ENCODE assay signal across 8 mouse cellular contexts in the genomic region with DNA sequence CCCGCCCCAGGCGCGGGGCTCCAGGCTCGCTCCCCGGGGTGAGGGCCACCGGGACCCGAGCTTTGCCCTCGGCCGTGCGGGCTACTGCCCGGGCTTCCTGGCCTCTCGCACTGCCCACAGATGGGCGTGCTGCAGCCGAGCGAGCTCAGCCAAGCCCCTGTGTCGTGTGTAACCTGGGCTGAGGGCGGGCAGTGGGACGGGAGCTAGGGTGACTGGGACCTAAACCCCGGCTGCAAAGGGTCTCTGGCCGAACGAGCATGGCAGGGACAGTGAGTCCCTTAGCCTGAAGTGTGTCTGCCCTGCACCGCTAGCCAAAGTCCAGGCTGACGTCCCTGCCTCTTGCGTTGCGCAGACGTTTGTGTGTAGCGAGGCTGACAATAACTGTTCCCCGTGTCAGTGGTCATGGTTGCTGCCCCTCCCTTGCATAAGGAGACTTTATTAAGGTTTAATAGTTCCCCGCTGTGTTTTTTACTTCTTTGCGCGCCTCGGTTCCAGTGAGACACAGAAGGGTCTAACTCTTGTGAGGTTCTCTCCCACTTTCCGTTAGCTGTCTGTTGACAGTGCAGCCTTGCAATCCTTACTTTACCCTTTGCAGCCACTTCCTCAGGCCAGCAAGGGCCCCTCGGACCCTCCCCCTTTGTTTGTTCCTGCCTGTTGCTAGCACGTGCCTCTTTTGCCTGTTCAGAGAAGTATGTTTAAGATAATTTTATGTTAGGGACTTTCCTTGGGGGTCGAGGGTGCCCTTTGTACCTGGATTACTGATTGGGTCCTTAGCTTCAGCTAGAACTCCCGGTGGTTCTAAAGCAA. TPM values are rescaled to one million over a fixed set of nuclear protein-coding genes. Genes with fewer than 3 reads are reported as not detected.
DNase-seq lines count a peak whose midpoint lies in the region; ATAC-seq lines count a peak whose summit lies in the region.

No protein-coding gene starts in this region.

- ATAC-seq in cerebellum, adult (ENCODE audit: insufficient number of reproducible peaks, low FRiP score, low TSS enrichment), result peak; percentile 51
- peak; percentile 26 for ATAC-seq in megakaryocyte progenitor cell, adult 5-6 weeks (replicated peaks; ENCODE audit: poor library complexity)

- no peak for DNase-seq in cerebellum, adult 9-10 months
- peak; percentile 26 for DNase-seq in urinary bladder, postnatal 25 days (ENCODE audit: low spot score)
- DNase-seq in urinary bladder, adult 2 months (ENCODE audit: low spot score), result no peak
- DNase-seq in induced T-regulatory cell, adult 2 months (ENCODE audit: low read depth), result peak; percentile 44
- no peak for DNase-seq in MN1 (ENCODE audit: low spot score)
- no peak for DNase-seq in left cerebral cortex, adult 8-10 months (ENCODE audit: low spot score in 2 of 2)

RNA-seq across cellular contexts. Expression of a gene that starts 0.6 kb away (rescaled TPM):
- 31.4 and 40.4 TPM in 2 replicates for polyA plus RNA-seq in urinary bladder, adult 2 months (2012; rRNA removed)
- total RNA-seq in megakaryocyte progenitor cell, adult 5-6 weeks (2015), result 50.8 and 61.9 TPM in 2 replicates
- total RNA-seq in megakaryocyte progenitor cell, adult 5-6 weeks (2017), result 48.3 and 55.0 TPM in 2 replicates
- total RNA-seq in left cerebral cortex, adult 8-10 months (2022), result 10 to 100 TPM; 22.8 to 30.7 (median 24.1) TPM

RNA-seq across cellular contexts. Expression of a gene that starts 17.3 kb away (rescaled TPM):
- polyA plus RNA-seq in urinary bladder, adult 2 months (2012; rRNA removed), result 10.5 and 14.1 TPM in 2 replicates
- 8.6 and 11.4 TPM in 2 replicates for total RNA-seq in megakaryocyte progenitor cell, adult 5-6 weeks (2015)
- total RNA-seq in megakaryocyte progenitor cell, adult 5-6 weeks (2017), result 13.7 and 14.1 TPM in 2 replicates
- 10 to 100 TPM in 3 of 4 experiments, 1 to 10 TPM in 1; 9.4 to 14.0 (median 11.4) TPM for total RNA-seq in left cerebral cortex, adult 8-10 months (2022)

RNA-seq across cellular contexts. Expression of a gene that starts 17.3 kb away (rescaled TPM):
- 9.9 and 14.0 TPM in 2 replicates for polyA plus RNA-seq in urinary bladder, adult 2 months (2012; rRNA removed)
- total RNA-seq in megakaryocyte progenitor cell, adult 5-6 weeks (2015), result 7.0 and 7.4 TPM in 2 replicates
- 4.7 and 5.6 TPM in 2 replicates for total RNA-seq in megakaryocyte progenitor cell, adult 5-6 weeks (2017)
- total RNA-seq in left cerebral cortex, adult 8-10 months (2022), result 10 to 100 TPM; 28.4 to 35.3 (median 32.8) TPM

RNA-seq across cellular contexts. Expression of a gene that starts 53.9 kb away (rescaled TPM):
- polyA plus RNA-seq in urinary bladder, adult 2 months (2012; rRNA removed), result 26.7 and 28.7 TPM in 2 replicates
- 11.1 and 11.3 TPM in 2 replicates for total RNA-seq in megakaryocyte progenitor cell, adult 5-6 weeks (2015)
- total RNA-seq in megakaryocyte progenitor cell, adult 5-6 weeks (2017), result 25.5 and 49.3 TPM in 2 replicates
- 10 to 100 TPM; 55.0 to 72.7 (median 62.6) TPM for total RNA-seq in left cerebral cortex, adult 8-10 months (2022)

Comparison
In these comparisons a context has a peak if more than half of its experiments do, and no peak if none do; other contexts are left out.
1. DNase-seq: peak in urinary bladder, postnatal 25 days (single experiment) and induced T-regulatory cell, adult 2 months (single experiment); none in cerebellum, adult 9-10 months (single experiment), urinary bladder, adult 2 months (single experiment), MN1 (single experiment) and left cerebral cortex, adult 8-10 months (0 of 2).